Mouse (Mus musculus): ENCODE data around the gene Oard1. TPM values are rescaled to one million over a fixed set of nuclear protein-coding genes. Genes with fewer than 3 reads are reported as not detected.

Gene Oard1
- total and polyA plus RNA-seq, 2 experiments from 2014 or later: 12.9 to 28.0 TPM

DNA sequence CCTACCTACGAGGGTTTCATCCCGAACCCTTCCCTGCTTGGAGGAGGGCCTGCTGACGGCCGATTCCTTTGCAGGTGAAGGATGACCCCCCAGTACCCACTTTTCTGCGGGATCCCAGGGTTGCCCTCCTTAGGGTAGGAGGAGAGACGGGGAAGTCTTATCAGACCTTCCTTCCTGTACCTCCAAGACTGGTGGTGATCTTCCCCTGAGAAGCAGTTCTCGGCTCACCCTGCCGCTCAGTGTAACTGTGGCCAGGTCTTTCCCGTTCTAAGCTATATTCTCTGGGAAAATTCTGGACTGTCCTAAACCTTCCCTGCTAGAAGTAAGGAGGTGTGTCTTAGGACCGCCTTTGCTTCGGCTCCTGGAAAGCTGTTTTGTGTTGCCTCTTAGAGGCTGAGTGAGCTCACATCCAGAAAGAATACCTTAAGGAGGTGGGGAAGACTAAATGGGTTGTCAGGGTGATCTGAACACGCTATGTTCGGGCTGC is 528 bp downstream of the Oard1 start:
- 1% methylated on average over 13 of the region's 13 CpGs for WGBS
- no peak for TF ChIP-seq CTCF (IDR thresholded peaks at IDR 0.05)

DNA sequence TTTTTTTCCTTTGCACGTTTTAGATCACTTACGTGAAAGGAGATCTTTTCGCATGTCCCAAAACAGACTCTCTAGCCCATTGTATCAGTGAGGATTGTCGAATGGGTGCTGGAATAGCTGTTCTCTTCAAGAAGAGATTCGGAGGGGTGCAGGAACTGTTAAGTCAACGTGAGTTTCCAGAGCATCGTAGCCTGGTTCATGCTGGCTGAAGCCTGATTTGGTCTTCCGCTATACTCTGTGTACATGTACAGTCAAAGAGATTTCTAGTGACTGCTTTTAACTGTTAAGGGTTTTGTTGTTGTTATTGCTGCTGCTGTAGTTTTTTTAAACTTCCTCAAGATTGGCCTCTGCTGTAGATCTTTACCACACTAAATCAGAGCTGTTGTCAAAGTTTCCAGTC is 1.4 kb downstream of the Oard1 start:
- DNase-seq (ENCODE audit: low spot score) (no peak), ATAC-seq (ENCODE audit: low FRiP score) (no peak)
- H3K27me3 ChIP-seq (ENCODE audit: insufficient read depth, low read length): no peaks in the 10 kb centered on the region
- 39% methylated on average over 8 of the region's 8 CpGs for whole genome bisulfite sequencing
- TF ChIP-seq CTCF (IDR thresholded peaks at IDR 0.05): no peak
- no peaks in the 10 kb centered on the region for H3K9me3 ChIP-seq (ENCODE audit: low read length)
- peak overlapping the region; percentile 87; the same call in 1 of the 2 replicates for H3K27ac ChIP-seq (ENCODE audit: low read depth, low read length)
- peak overlapping the region; percentile 76 for H3K4me2 ChIP-seq (ENCODE audit: low read depth, low read length, poor library complexity, severe bottlenecking)
- peak overlapping the region; percentile 55 for H3K9ac ChIP-seq (replicated peaks; ENCODE audit: low read length, poor library complexity, severe bottlenecking)
- peak overlapping the region; percentile 46 for H3K4me3 ChIP-seq (ENCODE audit: low read depth, low read length)
- 0 out of 2 replicates have a peak, but pooled peaks cover 4% of the 10 kb centered on the region for H3K36me3 ChIP-seq (ENCODE audit: insufficient read depth, low read length)
- no peaks in the 10 kb centered on the region for H3K4me1 ChIP-seq (ENCODE audit: insufficient read depth, low read length)

More for the DNA sequence above, 528 bp downstream of the Oard1 start:
- peak; percentile 4 for ATAC-seq (ENCODE audit: low FRiP score)
- H3K27me3 ChIP-seq (ENCODE audit: insufficient read depth, low read length): no peaks in the 10 kb centered on the region
- H3K27ac ChIP-seq (ENCODE audit: low read depth, low read length): peak overlapping the region; percentile 87
- 0 out of 2 replicates have a peak, but pooled peaks cover 1% of the 10 kb centered on the region for H3K36me3 ChIP-seq (ENCODE audit: insufficient read depth, low read length)
- peak overlapping the region; percentile 55 for H3K9ac ChIP-seq (replicated peaks; ENCODE audit: low read length, poor library complexity, severe bottlenecking)
- H3K9me3 ChIP-seq (ENCODE audit: low read length): no peaks in the 10 kb centered on the region
- H3K4me1 ChIP-seq (ENCODE audit: insufficient read depth, low read length): no peaks in the 10 kb centered on the region
- peak; percentile 51 for DNase-seq (ENCODE audit: low spot score)
- H3K4me2 ChIP-seq (ENCODE audit: low read depth, low read length, poor library complexity, severe bottlenecking): peak overlapping the region; percentile 76
- H3K4me3 ChIP-seq (ENCODE audit: low read depth, low read length): peak overlapping the region; percentile 46

DNA sequence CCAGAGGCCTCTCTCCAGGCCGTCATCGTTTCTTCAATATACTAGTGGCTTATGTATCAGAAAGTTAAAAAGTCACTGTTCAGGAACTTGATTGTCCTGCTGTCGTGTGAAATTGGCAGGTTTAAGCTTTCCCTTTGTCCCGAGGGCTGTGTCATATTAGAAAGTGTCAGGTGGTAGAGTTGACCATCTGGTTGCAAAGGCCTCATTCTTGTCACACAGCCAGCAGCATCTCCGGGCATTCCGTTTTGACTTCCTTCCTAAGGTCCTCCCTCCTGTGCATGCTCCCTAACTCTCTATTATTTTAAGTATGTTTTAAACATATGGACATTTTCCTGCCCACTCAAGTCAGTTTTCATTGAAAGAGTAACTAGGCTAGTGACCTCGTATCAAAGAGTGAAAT is 6.2 kb downstream of the Oard1 start:
- DNase-seq (ENCODE audit: low spot score) (peak; percentile 28), ATAC-seq (ENCODE audit: low FRiP score) (no peak)
- no peak for TF ChIP-seq CTCF (IDR thresholded peaks at IDR 0.05)

DNA sequence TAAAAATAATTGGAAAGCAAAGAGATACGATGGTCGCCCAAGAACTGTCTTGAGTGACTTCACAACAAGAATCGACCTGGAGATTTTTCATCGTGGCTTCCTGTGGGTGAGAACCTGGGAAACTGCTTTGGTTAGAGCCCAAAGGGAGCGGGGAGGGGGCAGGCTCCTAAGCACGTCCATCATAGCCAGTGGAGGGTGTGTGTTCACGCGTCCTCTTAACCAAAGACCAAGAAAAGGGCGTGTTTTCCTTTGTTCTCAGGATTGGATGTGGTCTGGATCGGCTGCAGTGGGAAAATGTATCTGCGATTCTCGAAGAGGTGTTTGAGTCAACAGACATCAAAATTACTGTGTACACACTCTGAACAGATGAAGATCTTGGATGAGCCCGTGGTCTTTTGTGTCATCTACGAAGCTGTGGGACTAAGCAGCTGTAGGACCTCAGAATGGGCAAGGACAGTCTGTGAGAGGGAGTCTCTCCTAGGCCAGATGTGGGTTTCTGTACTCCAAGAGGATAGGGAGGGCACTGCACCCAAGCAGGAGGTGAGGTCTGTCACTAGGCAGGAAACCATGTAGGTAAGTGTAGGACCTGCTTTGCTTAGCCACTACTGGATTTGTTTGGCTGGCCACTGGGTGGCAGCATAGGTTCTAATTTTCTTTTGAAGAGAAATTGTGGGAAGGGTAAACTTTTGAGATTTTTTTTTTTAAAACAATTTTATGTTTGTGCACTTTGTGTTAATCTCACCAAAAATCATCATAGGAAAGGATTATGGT is 6.8 kb downstream of the Oard1 start:
- no peak overlapping the region for H3K9ac ChIP-seq (replicated peaks; ENCODE audit: low read length, poor library complexity, severe bottlenecking)
- no peak overlapping the region for H3K4me3 ChIP-seq (ENCODE audit: low read depth, low read length)
- no peak overlapping the region for H3K27ac ChIP-seq (ENCODE audit: low read depth, low read length)
- whole genome bisulfite sequencing: 91% methylated on average over 14 of the region's 14 CpGs
- no peak overlapping the region for H3K4me2 ChIP-seq (ENCODE audit: low read depth, low read length, poor library complexity, severe bottlenecking)
- H3K4me1 ChIP-seq (ENCODE audit: insufficient read depth, low read length): no peaks in the 10 kb centered on the region
- TF ChIP-seq CTCF (IDR thresholded peaks at IDR 0.05): peak; percentile 86
- H3K9me3 ChIP-seq (ENCODE audit: low read length): no peaks in the 10 kb centered on the region
- 0 out of 2 replicates have a peak, but pooled peaks cover 4% of the 10 kb centered on the region for H3K36me3 ChIP-seq (ENCODE audit: insufficient read depth, low read length)
- ATAC-seq (ENCODE audit: low FRiP score): peak; percentile 89
- no peaks in the 10 kb centered on the region for H3K27me3 ChIP-seq (ENCODE audit: insufficient read depth, low read length)
- DNase-seq (ENCODE audit: low spot score): peak; percentile 83

More for the DNA sequence above, 6.2 kb downstream of the Oard1 start:
- H3K27ac ChIP-seq (ENCODE audit: low read depth, low read length): no peak overlapping the region
- no peaks in the 10 kb centered on the region for H3K4me1 ChIP-seq (ENCODE audit: insufficient read depth, low read length)
- no peaks in the 10 kb centered on the region for H3K9me3 ChIP-seq (ENCODE audit: low read length)
- no peak overlapping the region for H3K4me2 ChIP-seq (ENCODE audit: low read depth, low read length, poor library complexity, severe bottlenecking)
- no peak overlapping the region for H3K9ac ChIP-seq (replicated peaks; ENCODE audit: low read length, poor library complexity, severe bottlenecking)
- H3K27me3 ChIP-seq (ENCODE audit: insufficient read depth, low read length): no peaks in the 10 kb centered on the region
- H3K36me3 ChIP-seq (ENCODE audit: insufficient read depth, low read length): 0 out of 2 replicates have a peak, but pooled peaks cover 4% of the 10 kb centered on the region
- H3K4me3 ChIP-seq (ENCODE audit: low read depth, low read length): no peak overlapping the region
- 84% methylated on average over 7 of the region's 7 CpGs for WGBS

DNA sequence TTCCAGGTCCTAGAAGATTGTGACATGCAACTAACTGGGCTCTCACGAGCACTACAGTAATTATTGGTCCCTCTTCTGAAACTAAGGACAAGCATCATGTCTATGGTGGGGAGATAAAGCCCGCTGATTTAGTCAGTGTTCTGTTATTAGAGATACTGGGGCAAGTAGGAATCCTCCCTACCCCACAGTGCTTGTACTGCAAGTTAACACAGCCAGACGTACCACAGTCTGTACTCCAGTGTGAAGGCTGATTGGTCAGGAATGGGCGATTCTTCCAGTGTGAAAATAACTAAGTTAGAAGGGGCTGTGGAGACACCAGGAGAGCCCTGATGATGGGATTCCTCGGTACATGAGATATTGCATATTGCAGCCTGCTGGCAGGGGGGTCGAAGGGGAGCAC is 7.7 kb downstream of the Oard1 start:
- H3K4me2 ChIP-seq (ENCODE audit: low read depth, low read length, poor library complexity, severe bottlenecking): no peak overlapping the region
- WGBS: 93% methylated on average over 6 of the region's 6 CpGs
- no peaks in the 10 kb centered on the region for H3K4me1 ChIP-seq (ENCODE audit: insufficient read depth, low read length)
- H3K9me3 ChIP-seq (ENCODE audit: low read length): no peaks in the 10 kb centered on the region
- 0 out of 2 replicates have a peak, but pooled peaks cover 4% of the 10 kb centered on the region for H3K36me3 ChIP-seq (ENCODE audit: insufficient read depth, low read length)
- no peak overlapping the region for H3K27ac ChIP-seq (ENCODE audit: low read depth, low read length)
- H3K9ac ChIP-seq (replicated peaks; ENCODE audit: low read length, poor library complexity, severe bottlenecking): no peak overlapping the region
- DNase-seq (ENCODE audit: low spot score) (no peak), ATAC-seq (ENCODE audit: low FRiP score) (no peak)
- no peaks in the 10 kb centered on the region for H3K27me3 ChIP-seq (ENCODE audit: insufficient read depth, low read length)
- no peak for TF ChIP-seq CTCF (IDR thresholded peaks at IDR 0.05)
- H3K4me3 ChIP-seq (ENCODE audit: low read depth, low read length): no peak overlapping the region

DNA sequence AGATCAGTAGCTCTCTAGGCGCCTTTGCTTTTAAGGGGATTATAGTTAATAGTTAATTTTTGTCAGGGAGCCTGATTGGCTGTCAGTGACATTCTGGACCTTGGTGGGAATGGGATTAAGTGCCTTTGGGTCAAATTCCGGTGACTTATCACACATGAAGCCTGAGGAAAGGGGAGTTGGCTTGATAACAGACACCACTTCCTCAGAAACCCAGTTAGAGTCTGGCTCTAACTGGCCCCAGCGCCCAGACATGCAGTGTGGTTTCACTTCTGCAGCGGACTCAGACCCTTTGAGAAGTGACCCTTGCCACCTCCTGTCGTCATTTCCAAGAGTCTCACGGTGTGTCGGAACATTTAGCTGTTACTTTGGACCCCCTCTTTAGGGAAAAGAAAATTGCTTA is 8.4 kb downstream of the Oard1 start:
- TF ChIP-seq CTCF (IDR thresholded peaks at IDR 0.05): no peak
- WGBS: 82% methylated on average over 7 of the region's 7 CpGs
- H3K27me3 ChIP-seq (ENCODE audit: insufficient read depth, low read length): no peaks in the 10 kb centered on the region
- DNase-seq (ENCODE audit: low spot score): no peak
- no peak for ATAC-seq (ENCODE audit: low FRiP score)
- no peaks in the 10 kb centered on the region for H3K4me1 ChIP-seq (ENCODE audit: insufficient read depth, low read length)
- no peak overlapping the region for H3K27ac ChIP-seq (ENCODE audit: low read depth, low read length)
- H3K36me3 ChIP-seq (ENCODE audit: insufficient read depth, low read length): 0 out of 2 replicates have a peak, but pooled peaks cover 4% of the 10 kb centered on the region
- H3K9ac ChIP-seq (replicated peaks; ENCODE audit: low read length, poor library complexity, severe bottlenecking): no peak overlapping the region
- no peaks in the 10 kb centered on the region for H3K9me3 ChIP-seq (ENCODE audit: low read length)
- no peak overlapping the region for H3K4me3 ChIP-seq (ENCODE audit: low read depth, low read length)
- H3K4me2 ChIP-seq (ENCODE audit: low read depth, low read length, poor library complexity, severe bottlenecking): no peak overlapping the region
